In the genomic region with DNA sequence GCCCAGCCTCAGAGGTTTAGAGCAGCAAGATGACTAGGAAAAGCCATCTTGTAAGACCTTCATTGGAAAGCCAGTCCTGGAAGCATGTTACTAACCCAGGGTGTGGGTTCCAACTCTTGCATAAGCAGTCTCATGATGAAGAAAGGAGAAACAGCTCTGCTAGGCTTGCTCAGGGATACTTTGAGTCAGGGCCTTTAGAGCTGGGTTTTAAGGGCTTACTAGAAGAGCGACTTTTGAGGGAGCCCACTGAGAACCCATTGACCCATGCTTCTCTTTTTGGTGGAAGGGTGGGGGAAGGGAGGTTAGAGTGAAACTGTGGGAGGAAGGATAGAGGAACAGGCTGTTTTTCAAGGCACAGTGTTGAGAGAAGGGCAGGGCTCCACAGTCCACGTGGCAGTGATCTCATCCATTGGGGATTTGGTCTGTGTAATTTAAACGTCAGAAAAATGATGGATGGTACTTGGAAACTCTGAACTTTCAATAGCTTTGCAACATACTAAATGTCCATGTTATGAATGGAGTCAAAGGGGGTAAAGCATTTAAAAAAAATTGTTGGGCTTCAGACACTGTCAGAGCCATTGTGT, we compare ENCODE assay signal across 14 mouse cellular contexts. TPM values are rescaled to one million over a fixed set of nuclear protein-coding genes. Genes with fewer than 3 reads are reported as not detected.
DNase-seq lines count a peak whose midpoint lies in the region; ATAC-seq and TF ChIP-seq lines count a peak whose summit lies in the region.
"Had no signal": no experiment of that assay in that cellular context is flagged by ENCODE, and none has a peak within 500 bp of the region (broad histone marks: within the 10 kb centered on the region; RNA-seq: fewer than 3 reads in every experiment).

No protein-coding gene starts in this region.

- ATAC-seq in CD4-positive, CD25-positive, alpha-beta regulatory T cell, adult 4 months: no peak

- peak; percentile 42 for DNase-seq in gastrocnemius, adult 18-20 months (ENCODE audit: low spot score)
- DNase-seq in gastrocnemius, postnatal 25 days: no peak
- peak; percentile 5 to 12 for DNase-seq in kidney, postnatal 4 days
- DNase-seq in kidney, adult 8-10 months: no peak
- peak; percentile 27 for DNase-seq in embryo, embryonic 11.5 days (ENCODE audit: low read depth, low spot score)
- peak; percentile 56 for DNase-seq in skeletal muscle tissue, adult 2 months (ENCODE audit: low read depth, low spot score)
- DNase-seq in thymus, adult 2 months: no peak
- DNase-seq: cerebellum, adult 9-11 months; kidney, postnatal 36 days had no signal

- 24% methylated on average over 3 of the region's 3 CpGs for WGBS in thymus, adult 2 months

- H3K4me1 ChIP-seq in thymus, adult 2 months (replicated peaks; ENCODE audit: control insufficient read depth, insufficient read depth, low read length): no peaks in the 10 kb centered on the region
- H3K4me1 ChIP-seq: embryonic facial prominence, embryonic 15.5 days; hindbrain, embryonic 12.5 days; liver, embryonic 15.5 days; midbrain, embryonic 10.5 days had no signal

- no peaks in the 10 kb centered on the region for H3K27me3 ChIP-seq in thymus, adult 2 months (ENCODE audit: control insufficient read depth, insufficient read depth, low read length)
- H3K27me3 ChIP-seq: embryonic facial prominence, embryonic 15.5 days; hindbrain, embryonic 12.5 days; liver, embryonic 15.5 days had no signal

- H3K27ac ChIP-seq in thymus, adult 2 months (ENCODE audit: control insufficient read depth, insufficient read depth, low read length): no peak overlapping the region
- H3K27ac ChIP-seq: embryonic facial prominence, embryonic 15.5 days; hindbrain, embryonic 12.5 days; liver, embryonic 15.5 days; midbrain, embryonic 10.5 days had no signal

- no peak overlapping the region for H3K4me3 ChIP-seq in thymus, adult 2 months (ENCODE audit: control insufficient read depth, insufficient read depth, low read length)
- H3K4me3 ChIP-seq: embryonic facial prominence, embryonic 15.5 days; hindbrain, embryonic 12.5 days; liver, embryonic 15.5 days; midbrain, embryonic 10.5 days had no signal

- no peak for TF ChIP-seq CTCF in thymus, adult 2 months (IDR thresholded peaks at IDR 0.05; ENCODE audit: borderline replicate concordance, control insufficient read depth, extremely low read depth, insufficient read depth, low read length, poor library complexity)

- no peak for TF ChIP-seq POLR2A in thymus, adult 2 months (IDR thresholded peaks at IDR 0.05; ENCODE audit: control insufficient read depth, extremely low read depth, insufficient read depth, low read length, poor library complexity)

- H3K36me3 ChIP-seq in thymus, adult 2 months (ENCODE audit: control insufficient read depth, insufficient read depth, low read length): no peaks in the 10 kb centered on the region
- H3K36me3 ChIP-seq: embryonic facial prominence, embryonic 15.5 days; hindbrain, embryonic 12.5 days; liver, embryonic 15.5 days; midbrain, embryonic 10.5 days had no signal

RNA-seq across cellular contexts. Expression of gene Opcml, which starts 22.7 kb away (rescaled TPM):
- 1 to 10 TPM; 1.6 to 1.7 TPM for total RNA-seq in gastrocnemius, adult 18-20 months (2021)
- total RNA-seq in gastrocnemius, postnatal 25 days (2021): 1 to 10 TPM; 1.0 to 2.3 TPM
- polyA plus RNA-seq in CD4-positive, CD25-positive, alpha-beta regulatory T cell, adult 4 months (2017; shearing (Covaris generic)): not detected
- polyA plus RNA-seq in thymus, adult 2 months (2012; rRNA removed): 0.82 and 0.92 TPM in 2 replicates

Comparison
In these comparisons a context has a peak if more than half of its experiments do, and no peak if none do; other contexts are left out.
1. DNase-seq: peak in gastrocnemius, adult 18-20 months (single experiment), kidney, postnatal 4 days (2 of 2), embryo, embryonic 11.5 days (single experiment) and skeletal muscle tissue, adult 2 months (single experiment); none in gastrocnemius, postnatal 25 days (single experiment), kidney, adult 8-10 months (0 of 2) and thymus, adult 2 months (single experiment).